Mouse (Mus musculus): ENCODE data around the gene St5. TPM values are rescaled to one million over a fixed set of nuclear protein-coding genes. Genes with fewer than 3 reads are reported as not detected.

Gene St5
- polyA plus RNA-seq, 1 experiment = 35.3 TPM

DNA sequence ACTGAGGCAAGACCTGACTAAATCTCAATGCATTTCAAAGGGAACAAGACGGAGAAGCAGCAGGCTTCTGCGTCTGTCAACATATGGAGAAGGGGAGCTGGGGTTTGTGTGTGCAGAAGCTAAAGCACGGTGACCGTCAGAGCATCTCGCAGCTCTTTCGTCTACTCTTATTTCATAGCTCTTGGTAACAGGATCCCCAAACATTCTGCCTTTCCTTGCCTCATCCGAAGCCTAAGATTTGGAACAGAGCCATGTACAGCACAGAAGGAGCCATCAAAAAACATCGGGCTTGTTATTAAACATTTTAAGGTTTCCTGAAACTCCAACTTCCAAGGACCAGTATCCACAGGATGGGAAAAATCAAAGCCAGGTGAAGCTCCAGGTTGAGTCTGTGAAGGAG, 62.3 kb downstream of the St5 start:
- TF ChIP-seq CTCF (IDR thresholded peaks at IDR 0.05; ENCODE audit: control insufficient read depth, insufficient read depth, insufficient replicate concordance, low read depth, low read length) = no peak
- TF ChIP-seq POLR2A (IDR thresholded peaks at IDR 0.05; ENCODE audit: control insufficient read depth, low read depth, low read length) = no peak
- no peaks in the 10 kb centered on the region for H3K27me3 ChIP-seq (ENCODE audit: control insufficient read depth, insufficient read depth, low read length)
- H3K4me1 ChIP-seq (ENCODE audit: control insufficient read depth, insufficient read depth, low read length) = no peaks in the 10 kb centered on the region; the same call in 1 of the 2 replicates
- H3K4me3 ChIP-seq (ENCODE audit: control insufficient read depth, low read depth, low read length) = no peak overlapping the region
- H3K27ac ChIP-seq (ENCODE audit: control insufficient read depth, insufficient read depth, low read depth, low read length) = no peak overlapping the region
- no peaks in the 10 kb centered on the region for H3K36me3 ChIP-seq (ENCODE audit: control insufficient read depth, insufficient read depth, low read length)

- no peaks in the 10 kb centered on the region; the same call in 1 of the 2 replicates for H3K4me1 ChIP-seq (ENCODE audit: control insufficient read depth, insufficient read depth, low read length)
- H3K4me3 ChIP-seq (ENCODE audit: control insufficient read depth, low read depth, low read length) = peak overlapping the region; percentile 35
- H3K27ac ChIP-seq (ENCODE audit: control insufficient read depth, insufficient read depth, low read depth, low read length) = peak overlapping the region; percentile 86
- no peaks in the 10 kb centered on the region for H3K27me3 ChIP-seq (ENCODE audit: control insufficient read depth, insufficient read depth, low read length)
- H3K36me3 ChIP-seq (ENCODE audit: control insufficient read depth, insufficient read depth, low read length) = no peaks in the 10 kb centered on the region
- TF ChIP-seq CTCF (IDR thresholded peaks at IDR 0.05; ENCODE audit: control insufficient read depth, insufficient read depth, insufficient replicate concordance, low read depth, low read length) = no peak
Observed at GRCm38 (mm10) chr7:109637391-109637790, 66.0 kb downstream of the St5 start.

GRCm38 (mm10) chr7:109636086-109636792, 67.2 kb downstream of the St5 start:
- no peak for TF ChIP-seq CTCF (IDR thresholded peaks at IDR 0.05; ENCODE audit: control insufficient read depth, insufficient read depth, insufficient replicate concordance, low read depth, low read length)
- no peak for TF ChIP-seq POLR2A (IDR thresholded peaks at IDR 0.05; ENCODE audit: control insufficient read depth, low read depth, low read length)
- H3K4me1 ChIP-seq (ENCODE audit: control insufficient read depth, insufficient read depth, low read length) = no peaks in the 10 kb centered on the region
- H3K4me3 ChIP-seq (ENCODE audit: control insufficient read depth, low read depth, low read length) = peak overlapping the region; percentile 7; the same call in 1 of the 2 replicates
- H3K27ac ChIP-seq (ENCODE audit: control insufficient read depth, insufficient read depth, low read depth, low read length) = peak overlapping the region; percentile 47
- no peaks in the 10 kb centered on the region for H3K27me3 ChIP-seq (ENCODE audit: control insufficient read depth, insufficient read depth, low read length)
- H3K36me3 ChIP-seq (ENCODE audit: control insufficient read depth, insufficient read depth, low read length) = no peaks in the 10 kb centered on the region

GRCm38 (mm10) chr7:109633404-109634085, 69.9 kb downstream of the St5 start:
- H3K36me3 ChIP-seq (ENCODE audit: control insufficient read depth, insufficient read depth, low read length) = no peaks in the 10 kb centered on the region
- H3K27me3 ChIP-seq (ENCODE audit: control insufficient read depth, insufficient read depth, low read length) = no peaks in the 10 kb centered on the region
- no peak overlapping the region for H3K4me3 ChIP-seq (ENCODE audit: control insufficient read depth, low read depth, low read length)
- H3K27ac ChIP-seq (ENCODE audit: control insufficient read depth, insufficient read depth, low read depth, low read length) = peak overlapping the region; percentile 23; the same call in 1 of the 2 replicates
- TF ChIP-seq POLR2A (IDR thresholded peaks at IDR 0.05; ENCODE audit: control insufficient read depth, low read depth, low read length) (no peak), CTCF (IDR thresholded peaks at IDR 0.05; ENCODE audit: control insufficient read depth, insufficient read depth, insufficient replicate concordance, low read depth, low read length) (no peak)
- H3K4me1 ChIP-seq (ENCODE audit: control insufficient read depth, insufficient read depth, low read length) = no peaks in the 10 kb centered on the region

DNA sequence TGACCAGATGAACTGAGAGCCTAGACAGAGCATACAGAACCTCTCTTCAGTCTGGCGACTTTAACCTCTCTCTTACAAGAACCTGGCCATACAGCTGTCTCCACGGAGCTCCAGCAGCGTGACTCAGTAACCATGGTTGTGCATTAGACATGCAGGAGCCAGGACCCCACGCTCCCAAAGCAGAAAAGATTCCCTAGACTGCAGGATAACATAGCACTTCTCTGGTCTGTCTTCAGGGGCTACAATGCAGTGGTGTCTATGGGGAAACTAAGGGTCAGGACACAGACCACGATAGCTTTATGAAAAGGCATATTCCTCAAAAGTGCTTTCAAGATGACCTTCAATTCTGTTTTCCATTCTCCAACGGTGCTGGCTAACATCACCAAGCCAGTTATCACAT, 72.1 kb downstream of the St5 start:
- TF ChIP-seq CTCF (IDR thresholded peaks at IDR 0.05; ENCODE audit: control insufficient read depth, insufficient read depth, insufficient replicate concordance, low read depth, low read length) (no peak), POLR2A (IDR thresholded peaks at IDR 0.05; ENCODE audit: control insufficient read depth, low read depth, low read length) (no peak)
- Histone ChIP-seq H3K36me3 (ENCODE audit: control insufficient read depth, insufficient read depth, low read length) (no peaks in the 10 kb centered on the region), H3K4me3 (ENCODE audit: control insufficient read depth, low read depth, low read length) (no peak overlapping the region), H3K27ac (ENCODE audit: control insufficient read depth, insufficient read depth, low read depth, low read length) (peak overlapping the region; percentile 14; the same call in 1 of the 2 replicates), H3K27me3 (ENCODE audit: control insufficient read depth, insufficient read depth, low read length) (no peaks in the 10 kb centered on the region), H3K4me1 (ENCODE audit: control insufficient read depth, insufficient read depth, low read length) (no peaks in the 10 kb centered on the region)

DNA sequence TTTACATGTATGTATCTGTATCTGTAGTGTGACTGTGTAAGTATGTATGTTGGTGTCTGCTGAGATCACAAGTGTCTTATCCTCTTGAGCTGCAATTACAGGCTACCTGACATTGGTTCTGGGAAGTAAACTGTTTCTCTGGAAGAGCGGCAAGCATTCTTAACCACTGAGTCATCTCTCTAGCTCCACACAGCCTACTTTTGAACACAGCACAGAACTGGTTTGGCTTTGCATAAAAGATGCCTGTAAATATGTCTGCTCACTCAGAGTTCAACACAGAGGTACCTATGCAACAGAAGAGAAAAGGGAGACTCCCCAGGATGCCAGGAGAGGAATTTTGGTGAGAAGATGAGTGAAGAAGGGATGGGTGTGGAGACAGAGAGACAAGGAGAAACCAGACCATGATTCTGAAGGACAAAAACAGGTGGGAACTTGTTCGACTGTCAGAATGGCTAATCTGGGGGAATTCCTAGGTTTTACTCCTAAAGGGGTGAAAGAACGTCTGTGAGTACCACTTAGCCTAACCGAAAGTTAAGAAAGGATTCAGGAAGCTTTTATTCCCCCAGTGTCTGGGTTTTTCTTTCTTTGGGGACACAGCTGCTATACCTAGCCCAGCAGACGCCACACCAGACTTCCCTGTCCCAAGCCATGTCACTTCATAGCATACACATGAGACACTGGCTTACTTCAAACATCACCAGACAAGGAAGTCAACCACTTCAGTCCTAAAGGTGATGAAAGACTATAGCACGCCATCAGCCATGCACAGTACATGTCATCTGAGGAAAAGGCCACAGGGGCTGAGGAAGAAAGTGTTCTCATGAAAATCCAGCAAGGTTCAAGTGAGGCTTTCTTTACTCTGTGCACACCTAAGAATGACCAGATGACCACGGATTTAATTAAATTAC, 73.3 kb downstream of the St5 start:
- peak overlapping the region; percentile 58 for H3K27ac ChIP-seq (ENCODE audit: control insufficient read depth, insufficient read depth, low read depth, low read length)
- H3K4me1 ChIP-seq (ENCODE audit: control insufficient read depth, insufficient read depth, low read length) = no peaks in the 10 kb centered on the region
- TF ChIP-seq CTCF (IDR thresholded peaks at IDR 0.05; ENCODE audit: control insufficient read depth, insufficient read depth, insufficient replicate concordance, low read depth, low read length) (no peak), POLR2A (IDR thresholded peaks at IDR 0.05; ENCODE audit: control insufficient read depth, low read depth, low read length) (no peak)
- no peaks in the 10 kb centered on the region for H3K27me3 ChIP-seq (ENCODE audit: control insufficient read depth, insufficient read depth, low read length)
- H3K36me3 ChIP-seq (ENCODE audit: control insufficient read depth, insufficient read depth, low read length) = no peaks in the 10 kb centered on the region
- H3K4me3 ChIP-seq (ENCODE audit: control insufficient read depth, low read depth, low read length) = no peak overlapping the region
